Mouse (Mus musculus) ovary, adult 10 weeks (tissue): ENCODE measurements around the gene Selenow. TPM values are rescaled to one million over a fixed set of nuclear protein-coding genes. Genes with fewer than 3 reads are reported as not detected.

ENCODE experiments used
- polyA plus RNA-seq: library from polyadenylated mRNA; stranded (reverse); fragments of 350-450 nt; fragmentation: Illumina TruSeq; extraction: RNeasy Lipid Tissue Mini Kit (QIAGEN cat#74804); gene quantifications from one replicate; pipeline ENCODE4 v1.2.3, GENCODE M21; 2014

The Selenow gene
- polyA plus RNA-seq: 2.5 TPM

DNA sequence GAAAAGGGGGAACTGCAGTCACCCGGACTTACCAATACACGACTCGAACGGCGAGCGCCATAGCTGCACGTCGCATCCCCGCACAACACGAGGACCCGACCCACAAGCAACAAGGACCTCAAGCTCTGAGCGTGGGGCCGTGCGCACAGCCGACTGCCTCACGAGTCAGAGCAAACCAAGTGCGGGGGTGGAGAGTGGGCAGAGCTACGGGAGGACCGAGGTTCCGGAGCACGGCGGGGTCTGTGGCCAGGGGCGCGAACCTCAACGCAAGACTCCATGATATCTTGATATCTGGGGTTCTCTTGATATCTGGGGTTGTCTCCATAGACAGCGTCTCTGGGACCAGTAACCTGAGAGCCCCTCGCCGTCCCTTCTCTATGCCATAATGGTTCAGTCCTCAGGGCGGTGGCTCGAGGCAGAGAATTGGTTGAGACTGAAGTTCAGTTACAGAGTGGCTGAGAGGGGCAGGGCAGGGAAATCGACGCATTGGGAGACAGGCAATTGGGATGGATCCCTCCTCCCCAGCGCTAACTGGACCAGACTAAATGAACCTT lies at the start of gene Selenow:
Gene Selenow, minus strand, starts transcription at position 183 of the 554 bp plus-strand sequence.

DNA sequence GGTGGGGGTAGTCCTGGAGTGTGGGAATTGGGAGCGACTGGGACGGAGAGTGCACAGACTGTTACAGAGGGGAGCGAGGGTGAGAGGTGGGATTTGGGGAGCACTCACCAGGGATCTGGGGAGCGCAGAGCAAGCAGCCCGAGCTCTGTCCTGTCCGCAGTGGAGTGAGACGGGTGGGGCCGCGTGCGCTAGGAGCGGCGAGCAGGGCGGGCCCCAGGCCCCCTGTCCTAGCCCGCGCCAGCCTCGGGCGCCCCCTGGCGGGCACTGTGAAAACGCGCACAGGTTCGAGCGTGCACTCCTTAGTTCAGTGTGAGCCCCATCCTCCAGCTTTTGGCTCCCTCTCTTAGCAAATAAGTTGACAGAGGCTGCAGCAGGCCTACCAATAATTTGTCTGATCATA lies 45.1 kb upstream of the Selenow start, which contains the start of gene Ehd2:
Gene Ehd2, minus strand, starts transcription at position 256 of the 400 bp plus-strand sequence.

DNA sequence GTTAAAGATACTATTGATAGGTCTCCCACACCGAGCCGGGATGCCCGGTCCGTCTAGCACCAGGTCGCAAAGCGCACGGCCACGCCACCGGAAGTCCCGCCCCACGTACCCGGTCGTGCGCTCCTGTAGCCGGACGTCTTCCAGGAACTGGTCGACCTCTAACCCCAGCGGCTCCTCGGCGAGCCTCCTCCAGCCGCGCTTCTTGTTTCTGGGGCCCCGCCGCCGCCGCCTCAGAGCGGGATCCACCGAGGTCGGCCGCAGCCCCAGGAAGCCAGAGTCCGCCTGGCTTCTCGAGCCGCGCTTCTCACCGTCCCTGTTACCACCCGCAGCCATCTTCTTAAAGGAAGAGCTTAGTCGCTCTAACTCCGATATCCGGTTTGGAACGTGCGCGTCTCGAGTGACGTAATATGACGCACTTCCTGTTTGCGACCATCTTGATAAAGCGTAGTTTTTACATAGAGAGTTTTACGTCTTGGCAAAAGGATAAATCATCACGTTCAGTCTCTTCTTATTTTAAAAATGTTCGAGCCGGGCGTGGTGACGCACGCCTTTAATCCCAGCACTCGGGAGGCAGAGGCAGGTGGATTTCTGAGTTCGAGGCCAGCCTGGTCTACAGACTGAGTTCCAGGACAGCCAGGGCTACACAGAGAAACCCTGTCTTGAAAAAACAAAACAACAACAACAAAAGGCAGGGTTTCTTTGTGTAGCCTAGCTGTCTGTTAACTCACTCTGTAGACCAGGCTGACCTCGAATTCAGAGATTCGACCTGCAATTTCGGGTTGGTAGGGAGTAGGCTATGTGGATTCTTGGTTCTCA lies 23.7 kb upstream of the Selenow start, which contains the start of gene Nop53:
Gene Nop53, minus strand, starts transcription at position 354 of the 816 bp plus-strand sequence.

DNA sequence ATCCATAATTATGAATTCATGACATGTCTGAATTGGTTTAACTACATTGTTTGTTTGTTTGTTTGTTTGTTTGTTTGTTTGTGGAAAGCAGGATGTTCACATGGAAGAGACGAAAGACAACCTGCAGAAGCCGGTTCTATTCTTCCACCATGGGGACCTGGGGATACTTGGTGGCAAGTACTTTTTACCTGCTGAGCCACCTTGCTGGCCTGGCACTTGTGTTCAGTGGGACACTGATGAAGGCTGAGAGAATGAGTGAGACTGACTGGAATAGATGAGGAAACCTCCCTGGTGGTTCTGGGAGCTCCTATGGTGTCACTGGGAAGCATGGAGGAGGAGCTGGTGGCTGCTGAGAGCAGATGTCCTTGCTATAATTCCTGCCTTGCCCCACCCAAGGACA lies 39.9 kb downstream of the Selenow start, which contains the start of gene Crxos:
Gene Crxos, plus strand, starts transcription at position 301 of the 400 bp plus-strand sequence.

GRCm38 (mm10) chr7:15879756-15880155 lies 42.4 kb downstream of the Selenow start, which contains the start of gene Crx:
Crx (minus strand) TSS chr7:15879968.

Other genes with a start within 250 kb of the Selenow start
- 76.3 TPM for gene Obox5, start 172.3 kb downstream of the Selenow start, polyA plus RNA-seq
- gene Obox6, start 82.7 kb downstream of the Selenow start, polyA plus RNA-seq: not detected
- not detected for gene Crx, start 42.4 kb downstream of the Selenow start, polyA plus RNA-seq
- gene Crxos, start 39.8 kb downstream of the Selenow start, polyA plus RNA-seq: not detected
- gene Nop53, start 23.7 kb upstream of the Selenow start, polyA plus RNA-seq: 17.6 TPM
- 38.5 TPM for gene Ehd2, start 45.2 kb upstream of the Selenow start, polyA plus RNA-seq
- gene Bicra, start 125.5 kb upstream of the Selenow start, polyA plus RNA-seq: 0.77 TPM
- gene Zfp541, start 139.4 kb upstream of the Selenow start, polyA plus RNA-seq: 0.11 TPM
- 20.8 TPM for gene Napa, start 176.1 kb upstream of the Selenow start, polyA plus RNA-seq
- gene Kptn, start 197.5 kb upstream of the Selenow start, polyA plus RNA-seq: 3.8 TPM
- 0.20 TPM for gene Slc8a2, start 207.4 kb upstream of the Selenow start, polyA plus RNA-seq